Mouse (Mus musculus) brown adipose tissue, adult 24 weeks (tissue): ENCODE data around the gene 1110008L16Rik. TPM values are rescaled to one million over a fixed set of nuclear protein-coding genes. Genes with fewer than 3 reads are reported as not detected.
"Not testable (repeated sequence)": the region's sequence is repeated elsewhere in the genome, so short reads cannot be mapped to it uniquely, and the experiment has no call there.

Experiments used
- H3K27ac ChIP-seq: fragments of 200-500 bp; replicated peaks from 2 replicates; pipeline ENCODE4 v1.5.1; 2012; ENCODE audit warnings: low read depth, mild to moderate bottlenecking, low read length
- H3K4me1 ChIP-seq: fragments of 200-500 bp; 2 replicates; pipeline ENCODE4 v1.6.1; 2012; ENCODE audit warnings: low read length, mixed read lengths; ENCODE audit not compliant: control insufficient read depth, insufficient read depth, insufficient read length
- H3K4me3 ChIP-seq: fragments of 200-500 bp; 2 replicates; pipeline ENCODE4 v1.5.1; 2012; ENCODE audit warnings: low read depth, mild to moderate bottlenecking, low read length, moderate library complexity; ENCODE audit not compliant: insufficient read depth
- polyA plus RNA-seq: library from polyadenylated mRNA; stranded (reverse); fragments of >200 nt; gene quantifications from 2 replicates; pipeline ENCODE4 v1.2.4, GENCODE M21; 2012; ENCODE audit not compliant: missing spikeins, insufficient read depth, insufficient read length

1110008L16Rik gene
- polyA plus RNA-seq, 1 experiment: 16.0 TPM

GRCm38 (mm10) chr12:55315192-55315591 lies 15.8 kb downstream of the 1110008L16Rik start:
- H3K4me1 ChIP-seq: peaks cover 4% of the 10 kb centered on the region; the same call in 1 of the 2 replicates
- no peak overlapping the region for H3K27ac ChIP-seq
- no peak overlapping the region for H3K4me3 ChIP-seq

- Histone ChIP-seq H3K4me3 (peak overlapping the region; percentile 49), H3K4me1 (peaks cover 4% of the 10 kb centered on the region; the same call in 1 of the 2 replicates), H3K27ac (peak overlapping the region; percentile 93)
These were observed 22.4 kb downstream of the 1110008L16Rik start for GRCm38 (mm10) chr12:55321642-55322291.

- Histone ChIP-seq H3K4me1 (0 out of 2 replicates have a peak, but pooled peaks cover 2% of the 10 kb centered on the region), H3K27ac (no peak overlapping the region), H3K4me3 (no peak overlapping the region)
These were observed 26.3 kb downstream of the 1110008L16Rik start for GRCm38 (mm10) chr12:55325702-55326101.

GRCm38 (mm10) chr12:55328784-55329183 lies 29.4 kb downstream of the 1110008L16Rik start:
- Histone ChIP-seq H3K4me3 (no peak overlapping the region), H3K27ac (no peak overlapping the region), H3K4me1 (no peaks in the 10 kb centered on the region)

GRCm38 (mm10) chr12:55329351-55329750 lies 30.0 kb downstream of the 1110008L16Rik start:
- Histone ChIP-seq H3K4me3 (no peak overlapping the region), H3K4me1 (no peaks in the 10 kb centered on the region), H3K27ac (no peak overlapping the region)

GRCm38 (mm10) chr12:55333662-55334061 lies 34.3 kb downstream of the 1110008L16Rik start:
- no peak overlapping the region for H3K4me3 ChIP-seq
- H3K27ac ChIP-seq: no peak overlapping the region
- H3K4me1 ChIP-seq: no peaks in the 10 kb centered on the region

- H3K4me3 ChIP-seq, H3K27ac ChIP-seq, H3K4me1 ChIP-seq: not testable (repeated sequence)
These were observed 39.1 kb downstream of the 1110008L16Rik start for GRCm38 (mm10) chr12:55338490-55338889.

- H3K27ac ChIP-seq, H3K4me3 ChIP-seq, H3K4me1 ChIP-seq: not testable (repeated sequence)
These were observed 43.7 kb downstream of the 1110008L16Rik start for GRCm38 (mm10) chr12:55343045-55343444.

- H3K4me1 ChIP-seq: peaks cover 5% of the 10 kb centered on the region
- H3K4me3 ChIP-seq: no peak overlapping the region
- no peak overlapping the region for H3K27ac ChIP-seq
These were observed 44.6 kb downstream of the 1110008L16Rik start for GRCm38 (mm10) chr12:55343998-55344397.

- H3K27ac ChIP-seq: 0 out of 2 replicates have a peak overlapping the region, but pooled peaks have one; percentile 4
These were observed 45.2 kb downstream of the 1110008L16Rik start for GRCm38 (mm10) chr12:55344583-55344982.

GRCm38 (mm10) chr12:55353423-55353822 lies 54.0 kb downstream of the 1110008L16Rik start:
- Histone ChIP-seq H3K4me1 (no peaks in the 10 kb centered on the region), H3K4me3 (no peak overlapping the region), H3K27ac (no peak overlapping the region)

More at GRCm38 (mm10) chr12:55344583-55344982, 45.2 kb downstream of the 1110008L16Rik start:
- H3K4me1 ChIP-seq: peaks cover 5% of the 10 kb centered on the region
- H3K4me3 ChIP-seq: peak overlapping the region; percentile 16

GRCm38 (mm10) chr12:55354904-55355303 lies 55.5 kb downstream of the 1110008L16Rik start:
- Histone ChIP-seq H3K27ac (no peak overlapping the region), H3K4me3 (no peak overlapping the region), H3K4me1 (no peaks in the 10 kb centered on the region)

- H3K4me1 ChIP-seq: no peaks in the 10 kb centered on the region
- no peak overlapping the region for H3K4me3 ChIP-seq
- no peak overlapping the region for H3K27ac ChIP-seq
These were observed 57.9 kb downstream of the 1110008L16Rik start for GRCm38 (mm10) chr12:55357303-55357702.

- no peak overlapping the region for H3K27ac ChIP-seq
- H3K4me1 ChIP-seq: no peaks in the 10 kb centered on the region
- no peak overlapping the region for H3K4me3 ChIP-seq
These were observed 61.6 kb downstream of the 1110008L16Rik start for GRCm38 (mm10) chr12:55360929-55361328.

GRCm38 (mm10) chr12:55365083-55365482 lies 65.7 kb downstream of the 1110008L16Rik start:
- no peak overlapping the region for H3K27ac ChIP-seq
- no peaks in the 10 kb centered on the region for H3K4me1 ChIP-seq
- no peak overlapping the region for H3K4me3 ChIP-seq

- no peak overlapping the region for H3K27ac ChIP-seq
- 0 out of 2 replicates have a peak, but pooled peaks cover 2% of the 10 kb centered on the region for H3K4me1 ChIP-seq
- no peak overlapping the region for H3K4me3 ChIP-seq
These were observed 73.2 kb downstream of the 1110008L16Rik start for GRCm38 (mm10) chr12:55372424-55373055.
